12 mouse cellular contexts compared by ENCODE assay signal in the genomic region with DNA sequence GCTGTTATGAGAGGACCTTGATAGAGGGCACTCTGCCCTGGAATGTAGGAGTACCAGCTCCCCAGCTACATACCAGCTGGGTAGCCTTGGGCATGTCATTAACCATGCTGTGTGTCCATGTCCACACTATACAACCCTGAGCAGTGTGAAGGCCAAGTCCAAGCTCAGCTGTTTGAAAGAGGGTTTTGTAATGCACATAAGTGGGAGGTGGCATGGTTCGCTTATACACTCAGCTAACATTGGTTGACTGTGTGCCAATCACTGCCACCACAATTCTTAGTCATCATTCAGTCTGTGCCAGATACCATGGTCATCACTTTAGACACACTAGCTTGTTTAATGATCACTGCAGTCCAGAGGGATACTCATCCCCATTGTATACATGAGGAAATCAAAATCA.
A peak's percentile ranks its signal among the peaks of the same experiment; 100 is the strongest.
DNase-seq lines count a peak whose midpoint lies in the region.
"Had no signal": no experiment of that assay in that cellular context is flagged by ENCODE, and none has a peak within 500 bp of the region (broad histone marks: within the 10 kb centered on the region; RNA-seq: fewer than 3 reads in every experiment).

No protein-coding gene starts in this region.

- peak; percentile 47 for DNase-seq in cerebellum, adult 9-11 months
- no peak for DNase-seq in cerebellum, adult 11-12 months
- peak; percentile 33 for DNase-seq in kidney, adult 11 months
- DNase-seq in kidney, postnatal 14 days: no peak
- DNase-seq in 3T3-L1 (ENCODE audit: low read depth, low spot score) (peak; percentile 87), adipocyte (ENCODE audit: low spot score) (peak; percentile 3)
- DNase-seq in heart, postnatal 25 days (ENCODE audit: low spot score): no peak
- DNase-seq in spleen, postnatal 4 days (ENCODE audit: low spot score in 2 of 2): no peak
- DNase-seq: cerebellum, postnatal 36 days; gastrocnemius, postnatal 25 days; heart, postnatal 4 days; retina, postnatal 1 day had no signal

- intact Hi-C loops in heart, postnatal 25 days (cut with DNase I): no loop called here

Comparison
In these comparisons a context has a peak if more than half of its experiments do, and no peak if none do; other contexts are left out.
1. DNase-seq: peak in cerebellum, adult 9-11 months (single experiment), kidney, adult 11 months (single experiment), 3T3-L1 (single experiment) and adipocyte (single experiment); none in cerebellum, adult 11-12 months (single experiment), kidney, postnatal 14 days (single experiment), heart, postnatal 25 days (single experiment) and spleen, postnatal 4 days (0 of 2).